Mouse (Mus musculus): ENCODE measurements around the gene 1700102P08Rik. TPM values are rescaled to one million over a fixed set of nuclear protein-coding genes. Genes with fewer than 3 reads are reported as not detected.
A peak's percentile ranks its signal among the peaks of the same experiment; 100 is the strongest.

The 1700102P08Rik gene
- polyA plus RNA-seq, 1 experiment = 0.34 TPM

- no peak for DNase-seq (ENCODE audit: low read depth)
These were observed 18.9 kb downstream of the 1700102P08Rik start for GRCm38 (mm10) chr9:108411381-108411942.

GRCm38 (mm10) chr9:108412221-108412620 is 19.6 kb downstream of the 1700102P08Rik start:
- DNase-seq (ENCODE audit: low read depth) = no peak

GRCm38 (mm10) chr9:108428384-108428783 is 35.8 kb downstream of the 1700102P08Rik start, which contains the start of gene Ccdc36:
Ccdc36 (minus strand) TSS chr9:108428484.
- no peak for DNase-seq (ENCODE audit: low read depth)

- DNase-seq (ENCODE audit: low read depth) = no peak
These were observed 38.9 kb downstream of the 1700102P08Rik start for GRCm38 (mm10) chr9:108431431-108432067.

GRCm38 (mm10) chr9:108436182-108436581 is 43.6 kb downstream of the 1700102P08Rik start, which contains the start of gene BC048562:
BC048562 (plus strand) TSS chr9:108436482.
- DNase-seq (ENCODE audit: low read depth) = no peak

- DNase-seq (ENCODE audit: low read depth) = no peak
These were observed 46.6 kb downstream of the 1700102P08Rik start for GRCm38 (mm10) chr9:108439176-108439575.

- no peak for DNase-seq (ENCODE audit: low read depth)
These were observed 47.9 kb downstream of the 1700102P08Rik start for GRCm38 (mm10) chr9:108440485-108440884.

GRCm38 (mm10) chr9:108441236-108441919 is 48.8 kb downstream of the 1700102P08Rik start:
- no peak for DNase-seq (ENCODE audit: low read depth)

GRCm38 (mm10) chr9:108445125-108445524 is 52.5 kb downstream of the 1700102P08Rik start:
- DNase-seq (ENCODE audit: low read depth) = no peak

- no peak for DNase-seq (ENCODE audit: low read depth)
These were observed 57.3 kb downstream of the 1700102P08Rik start for GRCm38 (mm10) chr9:108449860-108450259.

GRCm38 (mm10) chr9:108450292-108451169 is 57.9 kb downstream of the 1700102P08Rik start:
- no peak for DNase-seq (ENCODE audit: low read depth)

- DNase-seq (ENCODE audit: low read depth) = no peak
These were observed 58.5 kb downstream of the 1700102P08Rik start for GRCm38 (mm10) chr9:108451170-108451493.

- no peak for DNase-seq (ENCODE audit: low read depth)
These were observed 59.0 kb downstream of the 1700102P08Rik start for GRCm38 (mm10) chr9:108451519-108452160.

- DNase-seq (ENCODE audit: low read depth) = no peak
These were observed 59.8 kb downstream of the 1700102P08Rik start for GRCm38 (mm10) chr9:108452291-108452906.

GRCm38 (mm10) chr9:108452911-108453310 is 60.3 kb downstream of the 1700102P08Rik start:
- no peak for DNase-seq (ENCODE audit: low read depth)

- DNase-seq (ENCODE audit: low read depth) = no peak
These were observed 60.9 kb downstream of the 1700102P08Rik start for GRCm38 (mm10) chr9:108453458-108453857.

- no peak for DNase-seq (ENCODE audit: low read depth)
These were observed 61.8 kb downstream of the 1700102P08Rik start for GRCm38 (mm10) chr9:108454429-108454828.

- no peak for DNase-seq (ENCODE audit: low read depth)
These were observed 63.4 kb downstream of the 1700102P08Rik start for GRCm38 (mm10) chr9:108455747-108456571.

- DNase-seq (ENCODE audit: low read depth) = no peak
These were observed 64.3 kb downstream of the 1700102P08Rik start for GRCm38 (mm10) chr9:108456953-108457352.

- DNase-seq (ENCODE audit: low read depth) = peak; percentile 97
These were observed 67.3 kb downstream of the 1700102P08Rik start for GRCm38 (mm10) chr9:108459939-108460318.

Data from gonadal fat pad, adult 2 months (tissue).